Mouse (Mus musculus): ENCODE results near the gene Foxm1.

DNA sequence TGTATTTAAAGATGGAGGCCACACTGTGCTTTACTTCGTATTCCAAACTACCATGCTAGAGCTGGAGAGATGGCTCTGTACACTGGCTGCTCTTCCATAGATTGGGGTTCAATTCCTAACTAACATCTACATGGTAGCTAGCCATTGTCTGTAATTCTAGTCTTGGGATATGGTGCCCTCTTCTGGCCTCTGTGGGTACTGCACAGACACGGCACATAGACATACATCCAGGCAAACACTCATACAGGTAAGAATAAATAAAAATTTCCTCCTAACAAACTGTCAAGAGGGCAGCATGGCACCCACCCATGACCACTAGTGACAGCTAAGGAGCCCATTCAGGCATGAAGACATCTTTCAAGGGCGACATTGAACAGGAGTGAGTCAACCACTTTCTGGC is 48.3 kb downstream of the Foxm1 start:
- TF ChIP-seq TAL1 (IDR thresholded peaks at IDR 0.05; ENCODE audit: low read length) (no peak), GATA1 (IDR thresholded peaks at IDR 0.05; ENCODE audit: low read length) (no peak)
